Mouse (Mus musculus) embryonic facial prominence, embryonic 12.5 days (tissue): Measurements from ENCODE around the gene Atrip. TPM values are rescaled to one million over a fixed set of nuclear protein-coding genes. Genes with fewer than 3 reads are reported as not detected.

Experiments
- ATAC-seq: fragments of 200-750 bp; cut with Nextera tagmentation; 2 replicates; pipeline ENCODE4 v1.8.0; 2017; ENCODE audit not compliant: insufficient number of reproducible peaks, insufficient read depth, low FRiP score, low TSS enrichment
- H3K27ac ChIP-seq: fragments of 300-500 bp; sonication (generic); 2 replicates; pipeline ENCODE4 v1.5.1; 2016; ENCODE audit warnings: mild to moderate bottlenecking
- H3K27me3 ChIP-seq: fragments of 300-500 bp; sonication (generic); 2 replicates; pipeline ENCODE4 v1.6.1; 2016; ENCODE audit warnings: mild to moderate bottlenecking, moderate library complexity
- H3K36me3 ChIP-seq: fragments of 300-500 bp; sonication (generic); 2 replicates; pipeline ENCODE4 v1.6.1; 2016; ENCODE audit warnings: mild to moderate bottlenecking
- H3K4me1 ChIP-seq: fragments of 300-500 bp; sonication (generic); 2 replicates; pipeline ENCODE4 v1.6.1; 2016
- H3K4me2 ChIP-seq: fragments of 300-500 bp; sonication (generic); replicated peaks from 2 replicates; pipeline ENCODE4 v1.6.1; 2016; ENCODE audit warnings: mild to moderate bottlenecking, moderate library complexity
- H3K4me3 ChIP-seq: fragments of 300-500 bp; sonication (generic); 2 replicates; pipeline ENCODE4 v1.5.1; 2016; ENCODE audit warnings: mild to moderate bottlenecking
- H3K9ac ChIP-seq: fragments of 300-500 bp; sonication (generic); 2 replicates; pipeline ENCODE4 v1.6.1; 2016; ENCODE audit warnings: mild to moderate bottlenecking, moderate library complexity
- H3K9me3 ChIP-seq: fragments of 300-500 bp; sonication (generic); 2 replicates; pipeline ENCODE4 v1.6.1; 2016; ENCODE audit warnings: mild to moderate bottlenecking, moderate library complexity
- WGBS: fragments of 180-500 bp; shearing (Covaris S2); methylation state at CpG from one replicate; pipeline ENCODE4 v1.1.7; 2016; 5-methylcytosine and 5-hydroxymethylcytosine counted together
- polyA plus RNA-seq: library from polyadenylated mRNA; unstranded; fragments of >200 nt; fragmentation: Nextera tagmentation; extraction: Ambion mirVana; gene quantifications from 2 replicates; pipeline ENCODE4 v1.2.1, GENCODE M21; 2016

Atrip gene
- polyA plus RNA-seq, 1 experiment from 2014 or later = 34.9 TPM

DNA sequence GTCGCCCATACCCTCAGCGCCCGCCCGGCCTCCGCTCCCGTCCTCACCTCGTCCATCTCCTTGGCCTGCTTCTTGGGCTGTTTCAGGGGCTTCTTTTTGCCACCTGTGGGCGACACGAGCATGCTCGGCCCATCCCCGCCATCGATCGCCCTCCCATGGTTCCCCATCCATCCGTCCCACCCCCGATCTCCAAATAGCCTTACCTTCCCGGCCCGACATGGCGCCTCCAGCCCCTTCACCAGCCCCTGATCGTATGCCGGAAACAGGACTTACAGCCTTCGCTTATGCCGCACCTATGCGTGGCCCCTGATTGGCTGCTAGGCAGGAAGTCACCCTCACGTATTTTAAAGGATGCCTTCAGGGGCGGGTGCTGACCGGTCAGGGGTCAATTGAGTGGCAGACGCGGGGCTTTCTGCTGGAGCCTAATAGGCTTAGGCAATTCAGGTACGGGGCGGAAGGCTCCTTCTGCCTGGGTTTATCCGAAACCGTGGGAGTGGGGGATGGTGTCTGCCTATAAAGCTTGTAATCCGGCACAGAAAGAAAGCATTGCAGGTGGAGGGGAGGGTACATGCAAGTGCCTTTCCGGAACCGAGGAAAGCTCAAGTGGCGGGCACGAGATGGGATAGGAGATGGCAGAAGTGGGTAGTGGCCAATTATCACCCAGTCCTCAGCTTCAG, 8.3 kb upstream of the Atrip start, which contains the start of the genes Ccdc51 and Tma7:
Gene Ccdc51, plus strand, starts transcription at position 370 of the 677 bp plus-strand sequence.
Gene Tma7, minus strand, starts transcription at position 464 of the 677 bp plus-strand sequence.
- Histone ChIP-seq H3K4me2 (peak within 1 kb of the TSS; percentile 70), H3K4me1 (peaks cover 11% of the 10 kb centered on the region), H3K27ac (peak within 1 kb of the TSS; percentile 77), H3K9ac (peak within 1 kb of the TSS; percentile 73), H3K36me3 (peaks cover 26% of the 10 kb centered on the region), H3K9me3 (no peaks in the 10 kb centered on the region), H3K4me3 (peak within 1 kb of the TSS; percentile 80), H3K27me3 (no peaks in the 10 kb centered on the region)
- ATAC-seq = peak; percentile 93
- under 1% methylated on average over 37 of the region's 37 CpGs for WGBS

DNA sequence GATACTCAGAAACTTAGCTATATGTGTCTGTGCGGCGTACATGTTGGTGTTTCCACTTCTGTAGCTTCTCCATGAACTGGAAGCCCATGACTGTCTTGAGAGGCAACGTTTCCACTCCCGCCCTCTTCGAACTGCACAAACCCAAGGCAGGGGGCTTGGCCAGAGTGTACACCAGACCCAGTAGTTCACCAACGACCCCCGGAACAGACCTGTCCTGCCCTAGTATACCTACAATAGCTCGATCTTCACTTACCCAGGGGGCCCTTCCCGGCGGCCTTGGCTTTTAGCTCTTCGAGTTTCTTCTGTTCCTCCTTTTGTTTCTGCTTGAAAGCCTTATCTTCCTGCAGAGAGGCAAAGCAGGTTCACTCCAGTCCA, 7.8 kb upstream of the Atrip start:
- H3K27me3 ChIP-seq = no peaks in the 10 kb centered on the region
- peaks cover 26% of the 10 kb centered on the region for H3K36me3 ChIP-seq
- 8% methylated on average over 11 of the region's 11 CpGs for WGBS
- H3K4me1 ChIP-seq = peaks cover 11% of the 10 kb centered on the region
- H3K4me3 ChIP-seq = peak overlapping the region; percentile 80
- H3K27ac ChIP-seq = peak overlapping the region; percentile 77
- ATAC-seq = no peak
- H3K4me2 ChIP-seq = peak overlapping the region; percentile 70
- H3K9me3 ChIP-seq = no peaks in the 10 kb centered on the region
- H3K9ac ChIP-seq = peak overlapping the region; percentile 73

DNA sequence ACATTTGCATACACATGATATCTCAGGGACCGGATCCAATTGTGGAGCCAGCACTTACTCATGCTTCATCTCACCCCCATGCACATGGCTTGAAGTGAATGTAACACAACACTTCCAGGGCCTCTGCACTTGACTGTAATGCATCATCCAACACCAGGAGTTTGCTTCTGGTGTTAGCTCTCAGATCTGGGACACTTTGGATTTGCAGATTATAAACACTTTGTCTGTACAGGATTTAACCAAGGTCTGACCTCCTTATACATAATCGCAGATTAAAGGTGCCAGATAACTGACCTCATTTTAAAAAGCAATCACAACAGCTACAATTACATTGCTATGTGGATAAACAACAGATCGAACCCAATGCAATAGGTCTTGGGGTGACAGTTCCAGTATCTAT, 6.6 kb upstream of the Atrip start:
- no peak overlapping the region for H3K27ac ChIP-seq
- no peaks in the 10 kb centered on the region for H3K9me3 ChIP-seq
- ATAC-seq = no peak
- H3K4me2 ChIP-seq = peak overlapping the region; percentile 70; the same call in 1 of the 2 replicates
- H3K4me3 ChIP-seq = no peak overlapping the region
- H3K4me1 ChIP-seq = peaks cover 11% of the 10 kb centered on the region
- WGBS = 95% methylated on average over 3 of the region's 3 CpGs
- H3K36me3 ChIP-seq = peaks cover 26% of the 10 kb centered on the region
- H3K9ac ChIP-seq = no peak overlapping the region
- H3K27me3 ChIP-seq = no peaks in the 10 kb centered on the region

DNA sequence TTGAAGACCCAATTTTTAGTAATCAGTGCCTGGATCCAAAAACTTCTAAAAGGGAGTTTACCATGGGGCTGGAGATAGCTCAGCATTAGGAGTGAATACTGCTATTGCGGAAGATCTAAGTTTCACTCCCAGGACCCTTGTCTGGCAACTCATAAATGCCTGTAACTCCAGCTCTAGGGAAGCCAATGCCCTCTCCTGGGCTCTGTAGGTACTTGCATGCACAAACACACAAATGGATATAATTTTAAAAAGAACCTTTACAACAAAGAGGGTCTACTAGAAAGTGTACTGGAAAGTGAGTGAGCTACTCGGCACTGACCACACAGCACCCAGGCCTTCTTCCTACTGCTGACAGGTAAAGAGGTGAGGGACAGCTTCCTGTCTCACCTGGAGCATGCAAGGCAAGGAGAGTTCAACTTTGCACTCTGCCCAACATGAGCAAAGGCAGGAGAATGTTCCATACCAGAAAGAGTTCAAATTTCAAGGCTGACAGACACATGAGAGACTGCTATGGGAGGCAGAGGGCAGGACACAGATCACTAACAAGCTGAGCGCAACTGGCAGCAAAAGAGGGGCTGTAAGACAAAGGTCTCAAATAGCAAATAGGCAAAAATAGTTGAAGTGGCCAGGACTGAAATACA, 5.7 kb downstream of the Atrip start:
- peaks cover 77% of the 10 kb centered on the region for H3K36me3 ChIP-seq
- peaks cover 7% of the 10 kb centered on the region for H3K4me1 ChIP-seq
- no peak overlapping the region for H3K9ac ChIP-seq
- no peaks in the 10 kb centered on the region for H3K9me3 ChIP-seq
- H3K27me3 ChIP-seq = no peaks in the 10 kb centered on the region
- no peak overlapping the region for H3K4me3 ChIP-seq
- H3K27ac ChIP-seq = no peak overlapping the region
- WGBS = 93% methylated on average over 3 of the region's 3 CpGs
- no peak for ATAC-seq
- no peak overlapping the region for H3K4me2 ChIP-seq

- no peak overlapping the region for H3K9ac ChIP-seq
- 94% methylated on average over 5 of the region's 5 CpGs for WGBS
- no peak overlapping the region for H3K27ac ChIP-seq
- no peak overlapping the region for H3K4me3 ChIP-seq
- H3K9me3 ChIP-seq = no peaks in the 10 kb centered on the region
- peaks cover 81% of the 10 kb centered on the region for H3K36me3 ChIP-seq
- H3K4me2 ChIP-seq = no peak overlapping the region
- no peaks in the 10 kb centered on the region for H3K27me3 ChIP-seq
- ATAC-seq = no peak
- H3K4me1 ChIP-seq = peaks cover 10% of the 10 kb centered on the region
Observed at GRCm38 (mm10) chr9:109060898-109061295, 13.0 kb downstream of the Atrip start.

GRCm38 (mm10) chr9:109060184-109060897, 13.6 kb downstream of the Atrip start:
- WGBS = 88% methylated on average over 16 of the region's 16 CpGs
- no peaks in the 10 kb centered on the region for H3K9me3 ChIP-seq
- no peak overlapping the region for H3K4me3 ChIP-seq
- ATAC-seq = no peak
- peaks cover 76% of the 10 kb centered on the region for H3K36me3 ChIP-seq
- no peak overlapping the region for H3K4me2 ChIP-seq
- H3K4me1 ChIP-seq = peaks cover 12% of the 10 kb centered on the region
- H3K9ac ChIP-seq = no peak overlapping the region
- no peak overlapping the region for H3K27ac ChIP-seq
- no peaks in the 10 kb centered on the region for H3K27me3 ChIP-seq

DNA sequence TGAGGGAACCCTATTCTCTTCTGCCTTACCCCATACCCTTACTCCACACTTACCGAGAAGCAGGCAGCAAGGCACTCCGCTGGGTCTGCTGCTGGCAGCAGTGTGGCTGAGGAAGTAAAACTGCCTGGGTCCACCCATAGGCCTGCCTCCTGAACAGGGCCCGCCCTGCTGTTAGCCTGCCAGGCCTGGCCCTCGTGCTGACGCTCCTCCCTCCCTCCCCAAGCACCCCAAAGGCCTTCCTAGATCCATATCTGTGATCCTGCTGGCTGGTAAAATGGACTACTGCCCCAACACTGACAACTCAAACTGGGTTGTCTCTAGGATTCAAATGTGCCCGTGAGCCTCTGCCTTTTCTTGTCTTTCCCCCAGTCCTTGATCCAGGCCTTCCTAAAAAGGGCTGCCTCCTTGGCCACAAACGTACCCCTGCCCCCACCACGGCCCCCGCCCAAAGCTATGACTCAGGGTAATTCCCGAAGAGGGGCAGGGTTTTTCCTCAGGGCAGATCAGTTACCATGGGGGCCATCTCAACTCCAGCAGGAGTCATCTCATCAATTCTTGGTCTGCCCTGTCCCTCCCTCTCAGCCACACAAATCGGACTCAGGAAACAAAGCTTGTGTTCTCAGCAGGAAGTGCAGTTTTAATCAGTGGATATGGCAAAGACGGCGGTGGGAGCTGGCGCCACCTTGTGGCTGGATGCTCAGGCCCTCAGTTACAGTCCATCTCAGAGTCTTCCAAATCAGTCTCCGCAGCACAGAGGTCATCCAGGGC, 14.6 kb downstream of the Atrip start, which contains the start of gene Trex1:
Gene Trex1, minus strand, starts transcription at position 599 of the 768 bp plus-strand sequence.
- H3K9me3 ChIP-seq = no peaks in the 10 kb centered on the region
- H3K36me3 ChIP-seq = peaks cover 66% of the 10 kb centered on the region
- peaks cover 21% of the 10 kb centered on the region for H3K4me1 ChIP-seq
- peak; percentile 78 for ATAC-seq
- peak within 1 kb of the TSS; percentile 51 for H3K9ac ChIP-seq
- no peaks in the 10 kb centered on the region for H3K27me3 ChIP-seq
- WGBS = 18% methylated on average over 15 of the region's 15 CpGs
- peak within 1 kb of the TSS; percentile 85 for H3K27ac ChIP-seq
- peak within 1 kb of the TSS; percentile 49 for H3K4me2 ChIP-seq
- peak within 1 kb of the TSS; percentile 33 for H3K4me3 ChIP-seq

DNA sequence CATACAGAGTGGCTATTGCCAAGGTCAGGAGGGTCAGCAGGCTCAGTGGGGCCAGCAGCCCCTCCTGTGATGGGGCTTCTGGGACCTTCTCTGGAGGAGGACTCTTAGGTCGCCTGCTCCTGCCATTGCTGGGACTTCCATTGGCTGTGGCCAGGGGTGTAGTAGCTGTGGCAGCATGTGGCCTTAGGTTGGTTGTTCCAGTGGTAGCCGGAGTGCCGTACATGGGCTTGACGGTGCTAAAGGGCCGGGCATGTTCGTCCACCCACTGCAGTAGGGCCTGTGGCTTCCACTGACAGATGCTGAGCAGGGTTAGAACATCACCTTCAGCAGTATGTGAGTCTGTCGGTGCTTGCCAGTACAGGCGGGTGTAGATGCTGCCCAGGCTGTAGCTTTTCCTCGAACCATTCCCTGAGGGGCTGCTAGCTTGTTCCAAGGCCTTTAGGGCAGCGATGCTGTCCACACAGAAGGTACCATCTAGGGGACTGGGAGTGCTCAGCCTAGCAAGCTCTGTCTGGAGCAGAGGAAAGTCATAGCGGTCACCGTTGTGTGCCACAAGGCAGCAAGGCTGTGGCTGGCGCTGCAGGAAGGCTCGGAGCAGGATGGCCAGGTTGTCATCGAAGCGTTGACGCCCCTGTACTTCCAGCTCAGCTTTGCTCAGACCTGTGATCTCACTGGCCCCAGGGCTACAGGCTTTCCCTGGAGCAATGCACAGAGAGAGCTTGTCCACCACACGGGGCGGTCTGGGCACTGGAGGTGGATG, 15.7 kb downstream of the Atrip start:
- Histone ChIP-seq H3K9me3 (no peaks in the 10 kb centered on the region), H3K4me2 (peak overlapping the region; percentile 49; the same call in 1 of the 2 replicates), H3K4me1 (peaks cover 22% of the 10 kb centered on the region), H3K27ac (peak overlapping the region; percentile 85), H3K36me3 (peaks cover 58% of the 10 kb centered on the region), H3K9ac (peak overlapping the region; percentile 51; the same call in 1 of the 2 replicates), H3K4me3 (no peak overlapping the region), H3K27me3 (no peaks in the 10 kb centered on the region)
- ATAC-seq = no peak
- WGBS = 88% methylated on average over 19 of the region's 19 CpGs

DNA sequence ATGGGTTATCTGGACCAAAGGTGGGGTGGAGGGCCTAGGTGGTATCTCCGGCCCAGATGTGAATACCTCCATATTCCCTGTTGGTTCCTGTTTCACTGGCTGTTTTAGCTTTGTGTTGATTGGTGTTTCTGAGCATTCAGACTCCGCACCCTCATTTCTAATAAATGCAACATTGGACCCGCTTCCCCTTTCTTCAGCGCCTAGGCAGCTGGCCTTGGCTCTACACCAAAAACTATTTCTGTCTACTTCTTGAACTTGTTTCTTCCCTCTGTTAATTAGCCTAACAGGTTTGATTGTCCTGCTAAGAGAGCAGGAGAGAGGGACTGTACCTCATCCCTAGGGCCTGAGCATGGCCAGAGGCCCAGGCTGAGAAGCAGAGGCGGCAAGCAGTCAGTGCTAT, 16.4 kb downstream of the Atrip start:
- Histone ChIP-seq H3K27ac (no peak overlapping the region), H3K4me3 (no peak overlapping the region), H3K9me3 (no peaks in the 10 kb centered on the region), H3K9ac (no peak overlapping the region), H3K27me3 (no peaks in the 10 kb centered on the region), H3K4me2 (no peak overlapping the region), H3K36me3 (peaks cover 56% of the 10 kb centered on the region), H3K4me1 (peaks cover 22% of the 10 kb centered on the region)
- 97% methylated on average over 5 of the region's 5 CpGs for WGBS
- no peak for ATAC-seq

DNA sequence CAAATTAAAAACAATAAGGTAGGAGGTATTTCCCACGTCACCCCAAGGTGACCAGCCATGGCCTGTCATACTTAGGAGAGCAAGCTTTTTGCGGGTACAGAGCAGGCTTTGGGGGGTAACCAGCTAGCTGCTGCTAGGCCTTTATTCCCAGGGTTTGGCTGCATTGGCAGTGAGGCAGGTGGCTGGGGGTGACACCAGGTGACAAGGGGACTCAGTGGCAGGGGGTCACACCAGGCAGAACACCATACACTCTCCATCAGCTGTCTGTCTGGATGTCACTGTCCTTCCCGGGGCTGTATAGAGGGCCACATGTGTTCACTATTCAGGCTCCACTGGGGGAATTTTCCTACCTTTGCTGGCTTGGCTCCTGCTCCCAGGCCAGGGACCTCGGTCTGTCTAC, 17.0 kb downstream of the Atrip start:
- no peaks in the 10 kb centered on the region for H3K9me3 ChIP-seq
- no peak for ATAC-seq
- 84% methylated on average over 4 of the region's 4 CpGs for WGBS
- H3K9ac ChIP-seq = no peak overlapping the region
- H3K4me3 ChIP-seq = no peak overlapping the region
- peaks cover 22% of the 10 kb centered on the region for H3K4me1 ChIP-seq
- H3K27ac ChIP-seq = no peak overlapping the region
- no peak overlapping the region for H3K4me2 ChIP-seq
- H3K27me3 ChIP-seq = no peaks in the 10 kb centered on the region
- peaks cover 58% of the 10 kb centered on the region for H3K36me3 ChIP-seq
